Mouse (Mus musculus): Measurements from ENCODE around the gene Fance.

DNA sequence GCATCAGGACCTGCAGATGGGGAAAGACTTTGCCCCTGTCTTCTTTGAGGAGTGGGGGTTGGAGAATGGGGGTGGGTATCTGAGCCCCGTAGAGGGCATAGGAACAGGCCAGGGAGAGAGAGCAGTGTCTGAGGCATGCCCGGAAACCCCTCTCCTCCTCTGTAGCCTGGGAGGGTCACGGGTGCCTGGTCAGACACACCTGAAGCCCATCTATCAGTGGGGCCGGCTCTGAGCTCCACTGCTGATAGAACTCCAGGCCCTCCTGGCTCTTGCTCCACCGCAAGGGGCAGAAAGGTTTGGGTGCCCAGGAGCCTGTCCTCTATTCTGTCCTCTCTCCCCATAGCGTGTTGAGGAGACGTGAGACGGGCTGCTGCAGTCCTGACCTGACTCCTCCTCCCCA is 12.4 kb downstream of the Fance start:
- no peak for TF ChIP-seq CTCF (IDR thresholded peaks at IDR 0.05; ENCODE audit: control insufficient read depth, insufficient read depth, insufficient read length)
- no peak for TF ChIP-seq MAX (IDR thresholded peaks at IDR 0.05)
- TF ChIP-seq CEBPB (IDR thresholded peaks at IDR 0.05; ENCODE audit: low read depth) = no peak
- no peak for TF ChIP-seq USF1 (IDR thresholded peaks at IDR 0.05; ENCODE audit: low read depth)
- TF ChIP-seq MYOG (IDR thresholded peaks at IDR 0.05; ENCODE audit: control insufficient read depth, extremely low read depth, insufficient read length) = no peak

Measured in C2C12 (cell line).